Mouse (Mus musculus) MEL (cell line): ENCODE results near the gene Bcap29.

ENCODE experiments used
- CHD2 ChIP-seq: IDR thresholded peaks from 2 replicates; pipeline ENCODE4 v1.6.1; 2011; ENCODE audit warnings: low read length, improper control_type of control experiment
- CTCF ChIP-seq, 3 experiments: IDR thresholded peaks in 2 of 3; conservative IDR thresholded peaks in 1 of 3; 2 replicates each; pipeline ENCODE4 v1.5.1; 2011 to 2012; ENCODE audit warnings: low read length in 3 of 3, low read depth in 2 of 3, mild to moderate bottlenecking in 2 of 3, improper control_type of control experiment in 1 of 3, inconsistent platforms in 1 of 3, mixed read lengths in 1 of 3, moderate library complexity in 1 of 3; ENCODE audit not compliant: control insufficient read depth in 1 of 3, insufficient read depth in 1 of 3, poor library complexity in 1 of 3, severe bottlenecking in 1 of 3
- ZC3H11A ChIP-seq: IDR thresholded peaks from 2 replicates; pipeline ENCODE4 v1.6.1; 2012; ENCODE audit warnings: low read depth, mild to moderate bottlenecking, inconsistent platforms, low read length, improper control_type of control experiment
- ZNF384 ChIP-seq: IDR thresholded peaks from 2 replicates; pipeline ENCODE4 v1.6.1; 2012; ENCODE audit warnings: low read depth, mild to moderate bottlenecking, inconsistent platforms, low read length, improper control_type of control experiment

DNA sequence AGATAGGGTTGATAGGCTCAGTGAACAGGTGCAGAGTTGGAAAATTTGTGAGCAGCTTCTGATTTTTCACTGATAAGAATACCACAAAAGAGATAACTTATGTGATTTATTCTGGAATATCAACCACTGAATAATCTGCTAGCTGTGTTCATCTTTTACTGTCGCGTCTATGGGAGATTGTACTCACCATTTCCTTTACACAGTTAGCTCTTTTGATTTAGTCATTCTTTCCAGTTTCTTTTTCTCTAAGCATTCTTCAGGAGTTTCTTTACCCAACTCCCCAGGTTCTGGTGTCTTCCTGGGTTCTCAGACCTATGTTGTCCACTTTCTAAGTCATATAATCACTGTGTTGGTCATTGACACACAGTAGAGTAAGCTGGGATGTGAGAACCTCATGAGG, 22.4 kb upstream of the Bcap29 start:
- TF ChIP-seq ZC3H11A (no peak), ZNF384 (no peak), CTCF (IDR thresholded peaks at IDR 0.05 in 2 of 3, conservative IDR thresholded peaks at IDR 0.05 in 1 of 3; ENCODE audit: control insufficient read depth in 1 of 3, insufficient read depth in 1 of 3, low read depth in 2 of 3, low read length in 3 of 3, poor library complexity in 1 of 3, severe bottlenecking in 1 of 3) (no peak), CHD2 (no peak)
